Mouse (Mus musculus) heart, adult 2 months (tissue): Measurements from ENCODE around the gene Wdhd1.

Experiments used
- CTCF ChIP-seq: fragments of 200-600 bp; IDR thresholded peaks from 2 replicates; pipeline ENCODE4 v1.8.1; 2022; ENCODE audit warnings: antibody characterized with exemption, mild to moderate bottlenecking, moderate library complexity
- EP300 ChIP-seq: fragments of 200-500 bp; IDR thresholded peaks from 2 replicates; pipeline ENCODE4 v1.6.1; 2011; ENCODE audit warnings: low read depth, low read length, control low read depth; ENCODE audit not compliant: insufficient read depth
- POLR2A ChIP-seq: fragments of 200-500 bp; IDR thresholded peaks from 2 replicates; pipeline ENCODE4 v1.6.1; 2011; ENCODE audit warnings: mild to moderate bottlenecking, low read depth, low read length, control low read depth; ENCODE audit not compliant: insufficient read depth

DNA sequence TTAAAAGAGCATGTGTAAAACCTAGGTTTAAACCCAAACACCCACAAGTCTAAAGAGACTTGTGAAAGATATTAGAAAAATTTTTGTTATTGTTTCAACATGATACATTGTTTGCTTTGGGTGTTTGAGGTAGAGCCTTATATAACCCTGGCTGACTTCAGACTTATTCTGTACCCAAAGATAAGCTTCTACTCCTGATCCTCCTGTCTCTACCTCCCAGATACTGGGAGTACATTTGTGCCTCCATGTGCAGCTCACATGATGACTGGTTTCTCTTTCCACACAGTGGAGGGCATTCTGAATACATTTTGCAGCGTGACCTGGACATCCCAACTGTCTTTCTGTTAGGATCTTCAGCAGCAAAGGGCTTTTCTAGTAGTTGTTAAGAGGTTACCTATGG, 9.6 kb upstream of the Wdhd1 start:
- TF ChIP-seq CTCF (no peak), POLR2A (no peak), EP300 (no peak)
